Mouse (Mus musculus): Measurements from ENCODE around the gene Traf1. TPM values are rescaled to one million over a fixed set of nuclear protein-coding genes. Genes with fewer than 3 reads are reported as not detected.

The Traf1 gene
- 0.23 TPM in 1 of 2 replicates, not detected in the other for polyA plus RNA-seq (2014; fragmentation: Nextera tagmentation; extraction: Ambion mirVana)

GRCm38 (mm10) chr2:34961481-34962036 lies at the start of gene Traf1:
TSS of gene Traf1 (minus strand) at chr2:34961772.
- Histone ChIP-seq H3K36me3 (ENCODE audit: control insufficient read depth, insufficient read depth, low read length) (no peaks in the 10 kb centered on the region), H3K4me2 (ENCODE audit: low read depth) (peak within 1 kb of the TSS; percentile 26; the same call in 1 of the 2 replicates), H3K4me3 (ENCODE audit: low read depth, low read length) (no peak within 1 kb of the TSS), H3K27ac (ENCODE audit: low read depth, low read length) (no peak within 1 kb of the TSS), H3K27me3 (ENCODE audit: control insufficient read depth, insufficient read depth, low read length) (no peaks in the 10 kb centered on the region), H3K9me3 (ENCODE audit: control insufficient read depth, low read length) (no peaks in the 10 kb centered on the region), H3K9ac (ENCODE audit: low read length) (no peak within 1 kb of the TSS), H3K4me1 (ENCODE audit: control insufficient read depth, insufficient read depth, low read length) (peaks cover 4% of the 10 kb centered on the region; the same call in 1 of the 2 replicates)
- 22% methylated on average over 20 of the region's 20 CpGs for WGBS
- ATAC-seq (ENCODE audit: insufficient read depth, low FRiP score, low TSS enrichment) (no peak), DNase-seq (ENCODE audit: low spot score) (no peak)

- no peak overlapping the region for H3K4me3 ChIP-seq (ENCODE audit: low read depth, low read length)
Observed at GRCm38 (mm10) chr2:34998956-34999355, 37.4 kb upstream of the Traf1 start.

GRCm38 (mm10) chr2:34996506-34996905 lies 34.9 kb upstream of the Traf1 start:
- no peak overlapping the region for H3K27ac ChIP-seq (ENCODE audit: low read depth, low read length)
- no peak overlapping the region for H3K4me3 ChIP-seq (ENCODE audit: low read depth, low read length)
- H3K27me3 ChIP-seq (ENCODE audit: control insufficient read depth, insufficient read depth, low read length): no peaks in the 10 kb centered on the region
- no peak overlapping the region for H3K4me2 ChIP-seq (ENCODE audit: low read depth)
- no peaks in the 10 kb centered on the region for H3K9me3 ChIP-seq (ENCODE audit: control insufficient read depth, low read length)
- WGBS: 83% methylated on average over 5 of the region's 5 CpGs
- no peak overlapping the region for H3K9ac ChIP-seq (ENCODE audit: low read length)
- no peaks in the 10 kb centered on the region for H3K36me3 ChIP-seq (ENCODE audit: control insufficient read depth, insufficient read depth, low read length)
- peaks cover 8% of the 10 kb centered on the region; the same call in 1 of the 2 replicates for H3K4me1 ChIP-seq (ENCODE audit: control insufficient read depth, insufficient read depth, low read length)
- DNase-seq (ENCODE audit: low spot score): no peak
- no peak for ATAC-seq (ENCODE audit: insufficient read depth, low FRiP score, low TSS enrichment)

More at GRCm38 (mm10) chr2:34998956-34999355, 37.4 kb upstream of the Traf1 start:
- Histone ChIP-seq H3K4me2 (ENCODE audit: low read depth) (no peak overlapping the region), H3K4me1 (ENCODE audit: control insufficient read depth, insufficient read depth, low read length) (0 out of 2 replicates have a peak, but pooled peaks cover 1% of the 10 kb centered on the region), H3K27me3 (ENCODE audit: control insufficient read depth, insufficient read depth, low read length) (no peaks in the 10 kb centered on the region), H3K36me3 (ENCODE audit: control insufficient read depth, insufficient read depth, low read length) (no peaks in the 10 kb centered on the region), H3K9ac (ENCODE audit: low read length) (no peak overlapping the region), H3K27ac (ENCODE audit: low read depth, low read length) (no peak overlapping the region), H3K9me3 (ENCODE audit: control insufficient read depth, low read length) (no peaks in the 10 kb centered on the region)
- WGBS: 84% methylated on average over 9 of the region's 9 CpGs
- ATAC-seq (ENCODE audit: insufficient read depth, low FRiP score, low TSS enrichment) (no peak), DNase-seq (ENCODE audit: low spot score) (no peak)

- peaks cover 8% of the 10 kb centered on the region; the same call in 1 of the 2 replicates for H3K4me1 ChIP-seq (ENCODE audit: control insufficient read depth, insufficient read depth, low read length)
- no peaks in the 10 kb centered on the region for H3K27me3 ChIP-seq (ENCODE audit: control insufficient read depth, insufficient read depth, low read length)
- H3K9me3 ChIP-seq (ENCODE audit: control insufficient read depth, low read length): no peaks in the 10 kb centered on the region
- no peak overlapping the region for H3K27ac ChIP-seq (ENCODE audit: low read depth, low read length)
- H3K36me3 ChIP-seq (ENCODE audit: control insufficient read depth, insufficient read depth, low read length): no peaks in the 10 kb centered on the region
- no peak overlapping the region for H3K4me3 ChIP-seq (ENCODE audit: low read depth, low read length)
- no peak overlapping the region for H3K9ac ChIP-seq (ENCODE audit: low read length)
- H3K4me2 ChIP-seq (ENCODE audit: low read depth): no peak overlapping the region
- ATAC-seq (ENCODE audit: insufficient read depth, low FRiP score, low TSS enrichment) (no peak), DNase-seq (ENCODE audit: low spot score) (no peak)
- WGBS: 71% methylated on average over 5 of the region's 5 CpGs
Observed at GRCm38 (mm10) chr2:34993696-34994356, 32.3 kb upstream of the Traf1 start.

GRCm38 (mm10) chr2:34992729-34993695 lies 31.4 kb upstream of the Traf1 start:
- ATAC-seq (ENCODE audit: insufficient read depth, low FRiP score, low TSS enrichment) (no peak), DNase-seq (ENCODE audit: low spot score) (peak; percentile 55)
- no peaks in the 10 kb centered on the region for H3K36me3 ChIP-seq (ENCODE audit: control insufficient read depth, insufficient read depth, low read length)
- no peaks in the 10 kb centered on the region for H3K27me3 ChIP-seq (ENCODE audit: control insufficient read depth, insufficient read depth, low read length)
- no peaks in the 10 kb centered on the region for H3K9me3 ChIP-seq (ENCODE audit: control insufficient read depth, low read length)
- H3K4me3 ChIP-seq (ENCODE audit: low read depth, low read length): no peak overlapping the region
- WGBS: 14% methylated on average over 9 of the region's 9 CpGs
- peaks cover 8% of the 10 kb centered on the region; the same call in 1 of the 2 replicates for H3K4me1 ChIP-seq (ENCODE audit: control insufficient read depth, insufficient read depth, low read length)
- H3K4me2 ChIP-seq (ENCODE audit: low read depth): no peak overlapping the region
- no peak overlapping the region for H3K9ac ChIP-seq (ENCODE audit: low read length)
- no peak overlapping the region for H3K27ac ChIP-seq (ENCODE audit: low read depth, low read length)

GRCm38 (mm10) chr2:34991966-34992365 lies 30.4 kb upstream of the Traf1 start:
- ATAC-seq (ENCODE audit: insufficient read depth, low FRiP score, low TSS enrichment): no peak
- no peaks in the 10 kb centered on the region for H3K27me3 ChIP-seq (ENCODE audit: control insufficient read depth, insufficient read depth, low read length)
- no peak overlapping the region for H3K9ac ChIP-seq (ENCODE audit: low read length)
- no peaks in the 10 kb centered on the region for H3K9me3 ChIP-seq (ENCODE audit: control insufficient read depth, low read length)
- no peak overlapping the region for H3K4me2 ChIP-seq (ENCODE audit: low read depth)
- peaks cover 8% of the 10 kb centered on the region; the same call in 1 of the 2 replicates for H3K4me1 ChIP-seq (ENCODE audit: control insufficient read depth, insufficient read depth, low read length)
- no peak overlapping the region for H3K4me3 ChIP-seq (ENCODE audit: low read depth, low read length)
- no peaks in the 10 kb centered on the region for H3K36me3 ChIP-seq (ENCODE audit: control insufficient read depth, insufficient read depth, low read length)
- no peak overlapping the region for H3K27ac ChIP-seq (ENCODE audit: low read depth, low read length)
- DNase-seq (ENCODE audit: low spot score): no peak
- 83% methylated on average over 3 of the region's 3 CpGs for WGBS

- Histone ChIP-seq H3K4me3 (ENCODE audit: low read depth, low read length) (no peak overlapping the region), H3K4me1 (ENCODE audit: control insufficient read depth, insufficient read depth, low read length) (peaks cover 8% of the 10 kb centered on the region; the same call in 1 of the 2 replicates), H3K9ac (ENCODE audit: low read length) (no peak overlapping the region), H3K27ac (ENCODE audit: low read depth, low read length) (no peak overlapping the region), H3K27me3 (ENCODE audit: control insufficient read depth, insufficient read depth, low read length) (no peaks in the 10 kb centered on the region), H3K36me3 (ENCODE audit: control insufficient read depth, insufficient read depth, low read length) (no peaks in the 10 kb centered on the region), H3K4me2 (ENCODE audit: low read depth) (no peak overlapping the region), H3K9me3 (ENCODE audit: control insufficient read depth, low read length) (no peaks in the 10 kb centered on the region)
- WGBS: 79% methylated on average over 1 of the region's 1 CpGs
- DNase-seq (ENCODE audit: low spot score) (no peak), ATAC-seq (ENCODE audit: insufficient read depth, low FRiP score, low TSS enrichment) (no peak)
Observed at GRCm38 (mm10) chr2:34989749-34990148, 28.2 kb upstream of the Traf1 start.

GRCm38 (mm10) chr2:34987595-34987994 lies 26.0 kb upstream of the Traf1 start:
- Histone ChIP-seq H3K4me1 (ENCODE audit: control insufficient read depth, insufficient read depth, low read length) (no peaks in the 10 kb centered on the region), H3K27ac (ENCODE audit: low read depth, low read length) (no peak overlapping the region), H3K9me3 (ENCODE audit: control insufficient read depth, low read length) (no peaks in the 10 kb centered on the region), H3K4me3 (ENCODE audit: low read depth, low read length) (no peak overlapping the region), H3K4me2 (ENCODE audit: low read depth) (no peak overlapping the region), H3K36me3 (ENCODE audit: control insufficient read depth, insufficient read depth, low read length) (no peaks in the 10 kb centered on the region), H3K27me3 (ENCODE audit: control insufficient read depth, insufficient read depth, low read length) (no peaks in the 10 kb centered on the region), H3K9ac (ENCODE audit: low read length) (no peak overlapping the region)
- DNase-seq (ENCODE audit: low spot score) (no peak), ATAC-seq (ENCODE audit: insufficient read depth, low FRiP score, low TSS enrichment) (no peak)
- WGBS: 85% methylated on average over 1 of the region's 1 CpGs
